Mouse (Mus musculus): ENCODE measurements around the gene Fam185a. TPM values are rescaled to one million over a fixed set of nuclear protein-coding genes. Genes with fewer than 3 reads are reported as not detected.
A peak's percentile ranks its signal among the peaks of the same experiment; 100 is the strongest.

Gene Fam185a
- total RNA-seq, 4 experiments from 2014 or later, result 9.6 to 11.0 (median 10.4) TPM

DNA sequence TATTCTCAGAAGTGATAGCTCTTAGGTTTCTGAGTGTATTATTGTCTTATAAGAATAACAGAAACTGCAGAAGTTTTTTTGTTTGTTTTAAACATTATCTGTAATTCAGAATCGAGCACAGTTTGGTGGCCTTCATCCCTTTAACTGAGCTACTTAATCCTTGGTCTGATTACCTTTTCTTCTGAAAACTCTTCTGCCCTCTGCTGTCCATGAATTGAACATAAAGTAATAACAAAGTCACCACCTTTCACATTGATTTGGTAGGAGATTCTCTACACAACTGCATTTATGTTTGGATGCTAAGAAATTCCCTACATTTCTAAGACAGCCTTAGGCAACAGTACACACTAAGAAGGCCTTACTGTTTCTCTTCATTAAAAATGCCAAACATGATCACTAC, 4.1 kb upstream of the Fam185a start:
- DNase-seq (ENCODE audit: low spot score in 2 of 2), result no peak

DNA sequence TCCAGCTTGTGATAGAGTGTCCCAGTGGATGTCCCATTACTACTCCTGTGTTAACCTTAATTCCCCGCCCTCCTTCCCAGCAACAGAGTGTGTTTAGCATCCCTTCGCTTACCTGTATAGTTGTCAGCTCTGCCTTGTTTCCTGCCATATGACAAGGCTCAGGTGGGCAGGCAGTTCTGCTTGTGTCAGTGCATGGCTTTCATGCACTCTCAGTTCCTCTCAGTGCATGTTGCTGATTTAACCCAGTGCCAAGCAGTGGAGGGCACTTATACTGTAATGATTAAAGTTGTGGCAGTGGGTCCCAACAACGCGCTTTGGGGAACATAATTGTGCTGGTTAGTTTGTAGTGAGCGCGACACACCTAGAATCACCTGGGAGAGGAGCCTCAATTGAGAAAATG, 1.9 kb downstream of the Fam185a start:
- no peak for DNase-seq (ENCODE audit: low spot score in 2 of 2)

DNA sequence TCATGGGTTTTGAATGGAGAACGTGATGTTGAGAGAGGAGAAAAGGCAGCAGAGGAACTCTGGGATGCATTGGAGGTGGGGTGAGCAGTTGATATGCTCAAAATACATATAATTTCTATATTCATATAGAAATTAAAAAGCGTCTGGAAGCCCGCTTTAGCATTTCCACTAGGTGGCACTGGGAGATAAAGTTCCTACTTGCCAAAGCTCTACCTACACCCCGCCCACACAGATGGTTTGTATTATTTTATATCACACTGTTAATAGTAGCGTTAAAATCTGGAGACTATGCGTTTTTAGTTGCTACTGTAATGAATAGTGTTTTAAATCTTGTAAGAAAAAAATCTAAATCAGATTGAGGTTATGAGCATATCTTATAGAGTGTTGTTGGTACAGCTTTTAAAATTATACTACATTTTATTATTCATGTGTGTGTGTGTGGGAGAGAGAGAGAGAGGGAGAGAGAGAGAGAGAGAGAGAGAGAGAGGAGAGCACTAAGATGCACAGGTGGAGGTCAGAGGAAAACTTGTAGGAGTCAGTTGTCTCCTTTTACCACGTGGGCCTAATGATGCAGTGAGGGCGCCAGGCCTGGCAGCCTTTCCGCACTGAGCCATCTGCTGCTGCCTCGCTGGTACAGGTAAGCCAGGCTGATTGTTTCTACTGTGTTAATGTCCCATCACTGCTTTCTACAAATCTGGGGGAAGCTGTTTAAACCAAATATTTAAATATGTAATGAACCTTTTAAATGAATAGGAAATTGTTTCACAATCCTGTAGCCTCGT, 9.6 kb downstream of the Fam185a start:
- no peak for DNase-seq (ENCODE audit: low spot score in 2 of 2)

DNA sequence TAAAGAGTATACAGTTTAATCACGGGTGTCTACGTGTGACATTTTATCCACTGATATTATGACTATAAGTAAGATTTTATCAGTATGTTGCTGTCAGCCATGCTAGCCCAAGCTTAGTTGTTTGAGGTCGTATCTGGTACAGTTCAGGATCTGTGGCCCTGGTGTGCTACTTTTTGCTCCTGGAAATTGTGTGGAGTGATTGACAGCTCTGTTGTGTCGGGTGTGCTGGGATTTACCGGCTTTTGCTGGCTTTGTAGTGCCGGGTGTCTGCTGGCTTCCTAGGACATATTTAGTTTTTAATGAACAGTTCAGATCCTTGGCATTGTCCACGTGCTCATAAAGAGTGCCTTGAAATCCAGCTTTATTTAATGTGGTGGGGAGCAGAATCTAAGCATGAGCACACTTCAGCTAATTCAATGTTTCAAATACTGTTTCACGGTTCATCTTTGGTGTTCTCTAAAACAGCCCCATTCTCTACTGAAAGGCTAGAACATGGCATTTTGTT, 11.8 kb downstream of the Fam185a start:
- DNase-seq (ENCODE audit: low spot score in 2 of 2), result no peak

DNA sequence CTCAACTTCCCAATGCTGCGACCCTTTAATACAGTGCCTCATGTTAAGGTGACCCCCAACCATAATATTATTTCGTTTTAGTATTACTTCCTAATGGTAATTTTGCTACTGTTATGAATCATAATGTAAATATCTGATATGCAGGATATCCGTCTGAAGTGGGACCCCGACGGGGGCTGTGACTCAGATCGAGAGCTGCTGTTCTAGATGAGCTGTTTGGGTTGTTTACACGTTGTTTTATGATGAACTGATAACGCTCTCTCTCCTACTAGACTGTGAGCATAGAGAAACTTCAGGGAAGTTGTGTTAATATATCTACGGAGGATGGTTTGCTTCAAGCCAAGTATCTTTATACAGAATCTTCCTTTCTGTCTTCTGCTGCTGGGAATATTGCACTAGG, 13.7 kb downstream of the Fam185a start:
- no peak for DNase-seq (ENCODE audit: low spot score in 2 of 2)

DNA sequence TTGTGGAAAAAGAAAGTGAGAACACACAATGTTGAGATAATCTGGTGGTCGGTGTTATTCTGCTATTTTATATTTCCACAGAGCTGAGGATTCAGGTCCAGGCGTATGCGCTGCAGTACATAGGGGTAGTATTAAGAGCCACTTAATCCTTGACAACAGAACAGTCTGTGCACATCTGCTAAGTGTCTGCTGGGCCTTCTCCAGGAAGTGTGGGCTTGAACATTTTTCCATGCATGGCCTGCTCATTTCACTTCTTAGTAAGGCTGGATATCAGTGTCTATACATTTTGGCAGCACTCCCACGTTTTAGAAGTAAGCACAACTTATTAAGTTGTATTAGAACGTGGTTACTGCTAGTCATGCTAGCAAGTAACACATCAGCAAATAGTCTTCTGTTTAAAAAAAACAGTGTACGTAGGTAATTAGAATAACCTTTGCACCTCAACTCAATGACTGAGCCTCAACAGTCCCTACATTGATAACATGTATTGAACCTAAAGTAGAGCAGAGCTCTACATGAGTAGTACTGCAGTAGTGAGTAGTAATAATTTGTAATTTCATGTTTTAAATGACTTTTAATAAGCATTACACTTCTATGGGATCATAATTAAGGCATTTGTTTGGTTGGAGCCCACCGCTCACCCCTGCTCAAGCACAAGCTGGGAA, 14.8 kb downstream of the Fam185a start:
- no peak for DNase-seq (ENCODE audit: low spot score in 2 of 2)

DNA sequence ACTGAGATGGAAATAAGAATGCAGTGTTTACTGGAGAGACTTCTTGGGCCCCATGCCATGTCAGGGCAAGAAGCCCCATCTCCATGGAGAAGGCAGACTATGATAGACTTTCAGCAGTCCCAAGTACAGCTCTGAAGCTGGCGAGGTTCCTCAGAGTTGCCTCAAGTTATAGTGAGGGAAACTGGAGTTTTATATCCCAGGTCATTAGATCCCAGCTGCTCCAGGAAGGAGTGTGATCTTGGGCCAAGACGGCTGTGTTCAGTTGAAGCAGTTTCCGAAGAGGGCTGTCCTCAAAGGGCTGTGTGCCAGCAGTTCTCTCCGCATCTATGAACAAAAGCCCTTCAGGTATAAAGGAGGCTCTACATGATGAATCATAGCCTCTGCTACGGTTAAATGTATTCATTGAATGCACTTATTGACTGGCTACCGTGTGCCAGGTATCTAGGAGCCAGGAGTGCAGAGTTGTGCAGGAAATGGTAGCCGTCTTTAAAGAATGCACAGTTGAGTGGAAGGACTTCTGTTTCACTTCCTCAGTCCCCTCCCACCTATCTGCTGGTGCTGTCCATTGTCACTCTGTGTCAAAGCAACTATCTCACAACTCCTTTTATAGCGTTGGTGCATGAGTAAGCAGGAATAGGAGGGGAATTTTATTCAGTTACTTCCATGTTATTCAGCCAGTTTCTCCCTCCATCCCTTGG, 16.2 kb downstream of the Fam185a start:
- peak; percentile 23 to 34 for DNase-seq (ENCODE audit: low spot score in 2 of 2)

DNA sequence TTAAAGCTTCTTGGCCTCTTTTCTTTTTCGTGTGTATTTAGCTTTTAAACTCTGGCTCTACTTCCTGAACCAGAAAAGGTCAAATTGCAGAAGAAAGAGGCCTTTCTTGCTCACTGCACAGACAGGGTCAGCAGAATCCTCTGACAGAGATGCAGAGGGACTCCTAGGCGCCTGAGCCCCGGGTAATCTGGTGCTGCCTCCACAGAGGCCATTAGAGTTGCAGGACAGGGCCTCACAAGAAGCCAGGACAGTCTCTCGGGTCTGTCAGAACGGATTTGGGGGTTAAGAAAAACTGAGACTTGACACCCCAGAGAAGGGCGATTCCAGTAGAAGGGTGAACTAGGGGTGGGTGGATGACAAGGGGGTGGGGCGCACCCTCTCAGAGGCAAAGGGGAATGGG, 42.6 kb downstream of the Fam185a start:
- no peak for DNase-seq (ENCODE audit: low spot score in 2 of 2)

DNA sequence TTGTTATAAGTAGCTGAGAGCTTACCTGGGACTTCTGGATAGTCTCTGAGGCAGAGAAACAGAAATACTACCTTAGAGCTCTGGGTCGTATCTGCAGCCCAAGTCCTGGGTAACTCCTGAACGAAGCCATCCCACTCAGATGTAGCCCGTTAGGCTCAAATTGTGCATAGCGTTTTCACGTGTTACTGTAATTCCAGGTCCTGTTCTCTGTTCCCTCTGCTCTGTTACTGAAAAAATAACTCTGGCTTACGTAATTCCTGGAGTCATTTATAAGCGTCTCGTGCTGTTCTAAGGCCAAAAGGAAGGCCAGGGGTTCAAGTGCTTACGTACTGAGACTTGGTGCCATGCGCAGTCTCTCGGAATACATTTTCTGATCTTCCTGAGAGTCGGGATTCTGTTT, 43.3 kb downstream of the Fam185a start:
- no peak for DNase-seq (ENCODE audit: low spot score in 2 of 2)

DNA sequence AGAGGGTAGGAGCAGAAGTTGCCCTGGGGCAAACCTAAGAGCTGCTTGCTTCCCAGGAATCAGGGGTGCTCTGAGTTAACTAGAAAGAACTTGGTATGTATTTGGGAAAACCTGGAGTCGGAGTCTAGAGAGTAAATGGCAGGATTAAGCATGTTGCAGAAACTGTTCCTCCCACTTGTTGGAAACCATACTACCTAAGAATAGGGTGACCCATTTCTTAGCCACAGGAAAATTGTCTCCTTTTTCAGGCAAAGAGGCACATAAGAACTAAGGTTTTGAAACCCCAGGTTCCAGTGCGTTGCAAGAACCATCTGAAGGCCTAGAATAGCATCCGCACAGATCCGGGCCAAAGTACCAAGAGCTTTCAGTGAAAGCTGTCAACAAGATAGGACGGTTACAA, 53.7 kb downstream of the Fam185a start:
- DNase-seq (ENCODE audit: low spot score in 2 of 2), result no peak

DNA sequence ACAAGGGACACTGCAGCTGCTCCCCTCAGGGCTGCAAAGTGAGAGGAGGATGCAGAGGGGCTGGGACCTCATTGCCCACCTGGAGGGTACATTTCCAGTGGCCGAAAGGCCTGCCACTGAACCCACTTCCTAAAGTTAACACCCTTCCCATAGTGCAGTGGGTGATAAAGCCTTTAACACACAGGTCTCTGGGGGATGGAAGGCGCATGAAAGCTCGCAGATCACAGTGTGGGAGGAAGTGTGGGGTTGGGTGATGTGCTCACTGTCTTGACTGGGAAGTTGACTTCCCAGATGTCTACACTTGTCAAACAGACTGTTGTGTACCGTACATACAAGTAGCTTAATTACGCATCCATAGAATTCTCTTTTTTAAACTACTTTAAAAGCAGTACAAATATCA, 55.0 kb downstream of the Fam185a start:
- no peak for DNase-seq (ENCODE audit: low spot score in 2 of 2)

DNA sequence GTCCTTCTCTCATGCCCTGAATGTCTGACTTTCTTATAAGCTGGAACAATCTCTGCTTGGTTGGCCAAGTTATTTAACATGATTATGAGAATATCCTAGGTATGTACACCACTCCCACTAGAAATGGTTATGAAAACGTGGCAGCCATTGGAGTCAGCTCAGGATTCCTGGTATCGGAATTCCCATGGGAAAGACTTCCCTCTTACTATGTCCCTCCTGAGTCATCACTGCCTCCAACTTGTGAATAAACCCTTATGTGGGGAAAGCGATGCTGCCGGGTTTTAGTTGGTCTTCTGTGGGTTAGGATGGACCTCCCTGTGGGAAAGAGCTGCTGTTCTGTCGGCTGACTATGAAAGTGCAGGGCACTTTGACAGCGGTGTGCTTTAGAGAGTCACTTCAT, 56.8 kb downstream of the Fam185a start:
- DNase-seq (ENCODE audit: low spot score in 2 of 2), result no peak

DNA sequence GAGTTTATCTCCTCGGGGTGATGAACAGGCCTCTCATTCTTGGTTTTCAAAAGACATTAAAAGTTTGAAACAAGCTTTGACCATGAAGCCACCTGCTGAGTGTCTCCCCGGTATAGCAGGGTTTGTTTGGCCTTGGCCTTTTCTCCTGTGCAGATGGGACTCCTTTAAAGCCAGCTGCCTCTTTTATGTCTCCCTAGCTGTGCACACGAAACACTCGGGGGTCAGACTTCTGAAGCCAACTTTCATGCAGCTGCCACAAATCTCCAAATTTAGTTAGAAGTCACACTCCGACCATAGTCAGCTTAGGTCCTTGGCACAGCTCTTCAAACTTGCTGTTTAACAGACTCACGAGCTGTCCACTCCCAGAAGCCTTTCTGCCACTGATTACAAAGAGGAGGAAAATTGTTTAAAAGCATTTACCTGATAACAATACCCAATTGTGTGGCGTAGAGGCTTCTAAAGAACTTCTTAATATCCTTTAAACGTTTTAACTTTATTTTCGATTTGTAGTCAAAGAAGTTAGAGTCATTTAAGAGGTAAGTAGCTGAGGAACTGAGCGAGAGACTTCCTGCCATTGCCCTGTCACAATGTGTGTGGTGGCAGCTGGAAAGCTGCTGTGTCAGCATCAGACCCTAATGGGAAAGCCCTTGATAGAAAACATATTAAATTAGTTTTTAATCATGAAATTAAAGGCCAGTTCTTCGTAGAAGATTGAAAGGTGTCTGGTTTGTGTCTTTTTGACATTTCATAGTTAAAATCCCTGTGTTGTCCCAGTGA, 57.9 kb downstream of the Fam185a start:
- DNase-seq (ENCODE audit: low spot score in 2 of 2), result no peak

DNA sequence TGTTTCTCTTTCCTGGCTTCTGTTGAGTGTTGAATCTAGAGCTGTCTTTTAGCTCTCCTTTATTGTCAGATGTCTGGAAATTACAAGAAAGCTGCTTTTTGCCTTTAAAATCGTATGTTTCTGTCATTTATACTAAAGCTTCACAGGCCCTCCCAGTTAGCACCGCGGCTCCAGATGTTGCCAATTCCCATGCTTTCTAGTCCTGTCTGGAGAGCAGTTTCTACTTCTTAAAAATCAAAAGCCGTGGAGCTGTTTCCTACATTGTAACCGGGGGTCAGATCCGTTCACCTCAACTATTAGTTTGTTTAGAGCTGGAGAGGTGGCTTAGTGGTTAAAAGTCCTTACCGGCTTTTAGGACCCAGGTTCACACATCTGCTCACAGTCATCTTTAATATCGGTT, 58.5 kb downstream of the Fam185a start:
- no peak for DNase-seq (ENCODE audit: low spot score in 2 of 2)

DNA sequence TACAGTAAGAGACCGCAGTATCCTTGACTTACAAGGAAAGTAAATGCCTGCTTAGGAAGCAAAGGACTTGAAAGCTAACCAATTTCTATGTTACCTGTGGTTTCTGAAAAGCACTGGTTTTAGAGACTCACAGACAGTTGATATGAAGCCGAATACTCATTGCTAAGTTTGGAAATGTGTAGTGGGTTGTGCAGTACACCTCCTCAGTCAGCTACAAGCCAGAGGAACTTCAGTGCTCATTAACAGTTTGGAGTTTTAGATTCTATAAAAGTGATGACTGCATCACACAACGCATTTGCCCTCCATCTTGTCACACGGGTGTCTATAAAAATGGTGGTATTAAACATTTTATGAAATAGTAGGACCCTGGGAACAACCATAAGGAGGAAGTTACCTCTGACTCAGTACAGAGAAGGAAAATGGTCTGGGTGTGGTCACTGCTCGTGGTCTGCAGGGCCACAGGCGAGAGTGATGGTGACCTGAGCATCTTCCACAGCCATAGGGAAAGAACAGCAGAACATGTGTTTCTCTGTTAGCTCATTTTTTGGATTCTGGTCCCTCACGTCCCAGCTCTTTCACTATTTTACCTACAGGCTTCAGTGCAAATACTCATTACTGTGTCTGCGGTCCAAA, 60.6 kb downstream of the Fam185a start:
- no peak for DNase-seq (ENCODE audit: low spot score in 2 of 2)

DNA sequence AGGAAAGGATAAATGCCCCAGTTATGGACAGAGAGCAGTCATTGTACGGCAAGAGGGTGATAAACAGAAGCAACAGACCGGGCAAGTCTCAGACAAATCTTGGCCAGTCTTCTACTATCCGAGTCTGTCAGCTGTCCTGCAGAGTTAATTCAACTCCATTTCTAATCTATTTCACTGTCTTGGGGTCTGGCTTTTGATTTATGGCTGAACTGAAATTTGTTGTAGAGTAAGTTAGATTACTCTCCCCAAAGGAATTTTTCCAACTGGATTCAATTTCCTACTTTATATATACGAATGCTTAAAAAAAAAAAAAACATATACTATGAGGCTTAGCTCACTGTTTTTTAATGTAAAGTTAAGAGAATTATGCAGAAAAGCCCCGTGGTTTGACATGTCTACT, 62.0 kb downstream of the Fam185a start:
- DNase-seq (ENCODE audit: low spot score in 2 of 2), result no peak

DNA sequence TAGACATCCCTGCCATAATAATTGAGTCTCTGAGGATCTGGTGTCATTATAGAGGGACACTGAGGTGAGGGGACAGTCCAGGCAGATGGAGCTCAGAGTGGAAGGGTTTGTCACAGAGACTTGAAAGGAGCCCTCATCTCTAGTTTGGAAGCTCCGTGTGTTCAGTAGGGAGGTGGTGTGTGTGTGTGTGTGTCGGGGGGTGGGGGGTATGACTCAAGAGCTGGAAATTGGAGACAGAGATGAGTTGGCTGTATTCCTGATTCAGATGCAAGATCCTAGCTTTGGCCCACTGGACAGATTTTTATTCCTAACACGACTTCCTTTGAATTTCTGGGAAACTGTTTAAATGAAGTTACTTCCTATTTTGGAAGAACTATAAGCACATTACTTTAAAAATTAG, 62.5 kb downstream of the Fam185a start:
- DNase-seq (ENCODE audit: low spot score in 2 of 2), result no peak

DNA sequence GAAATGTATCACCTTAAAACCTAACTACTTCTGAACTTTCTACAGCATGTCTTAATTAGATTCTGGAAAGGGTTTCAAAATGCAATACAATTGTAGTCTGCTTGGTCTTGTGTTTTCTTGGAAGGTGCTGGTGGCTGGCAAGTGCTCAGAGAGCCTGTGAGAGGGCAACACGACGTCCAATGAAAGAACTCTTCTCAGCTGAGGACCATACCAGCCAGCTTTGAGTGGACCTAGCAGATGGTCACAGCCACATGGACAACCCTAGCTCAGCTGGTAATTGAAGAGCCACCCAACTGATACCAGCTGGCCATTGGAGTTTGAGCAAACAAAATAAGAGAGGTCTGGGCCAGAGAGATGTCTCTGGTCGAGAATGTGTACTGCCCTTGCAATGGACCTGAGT, 63.0 kb downstream of the Fam185a start:
- DNase-seq (ENCODE audit: low spot score in 2 of 2), result peak; percentile 8 to 49

DNA sequence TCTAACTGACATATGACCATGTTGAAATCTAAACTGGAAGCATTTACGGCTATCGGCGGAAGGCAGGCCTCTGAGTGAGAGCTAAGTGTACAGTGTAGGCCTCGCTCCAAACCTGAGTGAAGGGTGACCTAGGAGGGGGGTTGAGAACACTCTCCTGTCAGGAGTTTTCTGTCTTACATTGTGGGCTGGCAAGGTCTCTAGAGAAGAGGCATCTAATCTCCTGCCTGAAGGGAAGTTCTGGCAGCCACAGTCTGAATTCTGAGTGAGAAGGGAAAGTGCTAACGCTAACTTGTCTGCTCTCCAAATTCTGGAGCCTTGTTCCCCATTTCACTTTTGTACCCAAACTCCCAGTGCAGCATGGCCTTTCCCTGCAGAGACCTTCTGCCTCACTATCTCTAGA, 63.7 kb downstream of the Fam185a start:
- DNase-seq (ENCODE audit: low spot score in 2 of 2), result no peak

DNA sequence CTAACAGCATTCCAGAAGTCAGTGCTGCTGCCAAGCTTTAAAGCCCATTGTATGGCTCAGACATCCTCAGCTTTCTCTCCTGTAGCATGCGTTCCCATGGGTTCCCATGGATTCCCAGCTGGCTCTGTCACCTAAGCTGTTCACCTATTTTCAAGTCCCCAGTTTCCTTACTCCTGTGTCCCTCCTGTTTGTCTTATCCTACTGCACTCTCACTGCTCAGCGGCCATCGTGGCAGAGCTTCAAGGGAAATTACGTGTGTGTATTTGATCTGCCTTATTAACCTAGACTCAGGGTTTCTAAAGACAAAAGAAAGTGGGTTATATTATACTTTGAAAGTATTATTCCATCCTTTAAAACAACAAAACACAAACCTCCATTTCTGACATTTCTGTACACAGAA, 64.4 kb downstream of the Fam185a start:
- no peak for DNase-seq (ENCODE audit: low spot score in 2 of 2)

DNA sequence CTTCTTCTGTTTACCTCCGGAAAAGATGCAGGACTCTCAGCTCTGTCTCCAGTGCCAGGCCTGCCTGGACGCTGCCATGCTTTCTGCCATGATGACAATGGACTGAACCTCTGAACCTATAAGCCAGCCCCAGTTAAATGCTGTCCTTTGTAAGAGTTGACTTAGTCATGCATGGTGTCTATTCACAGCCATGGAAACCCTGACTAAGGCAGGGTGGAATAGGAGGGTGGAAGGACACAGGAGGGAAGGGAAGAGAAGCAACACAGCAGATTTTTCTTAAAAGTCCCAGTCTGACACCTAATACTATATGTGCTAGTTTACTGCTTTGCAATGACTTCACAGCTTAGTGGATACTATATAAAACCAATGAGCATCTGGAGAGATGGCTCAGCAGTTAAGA, 66.7 kb downstream of the Fam185a start:
- no peak for DNase-seq (ENCODE audit: low spot score in 2 of 2)

Data from gastrocnemius, adult 8-10 months (tissue).